ENCODE assay signal across 26 mouse cellular contexts in the genomic region with DNA sequence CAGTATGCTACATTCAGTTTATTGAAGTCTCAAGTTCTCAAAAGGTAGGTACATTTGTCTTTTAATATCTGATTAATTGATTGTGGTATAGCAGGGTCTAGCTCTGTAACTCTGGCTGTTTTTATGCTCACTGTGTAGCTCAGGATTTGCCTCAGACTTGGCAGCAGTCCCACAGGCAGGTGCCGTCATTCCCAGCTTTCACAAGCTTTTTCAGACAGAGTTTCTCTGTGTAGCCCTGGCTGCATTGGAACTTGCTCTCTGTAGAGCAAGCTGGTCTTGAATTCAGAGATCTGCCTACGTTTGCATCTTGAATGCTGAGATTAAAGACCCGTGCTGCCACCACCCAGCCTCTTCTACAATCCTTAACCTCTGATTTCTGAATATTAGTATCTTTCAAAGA. TPM values are rescaled to one million over a fixed set of nuclear protein-coding genes. Genes with fewer than 3 reads are reported as not detected.
A peak's percentile ranks its signal among the peaks of the same experiment; 100 is the strongest.
DNase-seq lines count a peak whose midpoint lies in the region; ATAC-seq and TF ChIP-seq lines count a peak whose summit lies in the region.
"Had no signal": no experiment of that assay in that cellular context is flagged by ENCODE, and none has a peak within 500 bp of the region (broad histone marks: within the 10 kb centered on the region; RNA-seq: fewer than 3 reads in every experiment).

No protein-coding gene starts in this region.

- H3K27me3 ChIP-seq in kidney, embryonic 14.5 days (ENCODE audit: control insufficient read depth, insufficient read depth, low read length): no peaks in the 10 kb centered on the region
- no peaks in the 10 kb centered on the region for H3K27me3 ChIP-seq in stomach, embryonic 15.5 days (replicated peaks)
- no peaks in the 10 kb centered on the region for H3K27me3 ChIP-seq in stomach, postnatal 0 days (ENCODE audit: control insufficient read depth, insufficient read depth, low read length)
- H3K27me3 ChIP-seq: hindbrain, embryonic 12.5 days; limb, embryonic 15.5 days; lung, embryonic 15.5 days had no signal

- no peak overlapping the region for H3K4me3 ChIP-seq in kidney, embryonic 14.5 days (ENCODE audit: low read length)
- H3K4me3 ChIP-seq in stomach, embryonic 15.5 days (replicated peaks): no peak overlapping the region
- no peak overlapping the region for H3K4me3 ChIP-seq in stomach, postnatal 0 days (ENCODE audit: low read depth, low read length)
- H3K4me3 ChIP-seq: forebrain, embryonic 10.5 days; heart, adult 2 months; hindbrain, embryonic 12.5 days; limb, embryonic 15.5 days; lung, embryonic 15.5 days had no signal

- ATAC-seq in kidney, embryonic 14.5 days (ENCODE audit: low FRiP score, low TSS enrichment): no peak
- peak; percentile 53; the same call in 1 of the 2 replicates for ATAC-seq in stomach, embryonic 15.5 days (ENCODE audit: insufficient read depth, low FRiP score, low read depth)
- no peak for ATAC-seq in stomach, postnatal 0 days (ENCODE audit: low FRiP score, low TSS enrichment)
- ATAC-seq: CD4-positive, CD25-positive, alpha-beta regulatory T cell, adult 4 months had no signal

- no peaks in the 10 kb centered on the region for H3K4me1 ChIP-seq in kidney, embryonic 14.5 days (ENCODE audit: control insufficient read depth, insufficient read depth, low read length)
- H3K4me1 ChIP-seq in stomach, embryonic 15.5 days: no peaks in the 10 kb centered on the region
- H3K4me1 ChIP-seq in stomach, postnatal 0 days (replicated peaks; ENCODE audit: control insufficient read depth, insufficient read depth): no peaks in the 10 kb centered on the region
- H3K4me1 ChIP-seq: forebrain, embryonic 10.5 days; hindbrain, embryonic 12.5 days; limb, embryonic 15.5 days; lung, embryonic 15.5 days had no signal

- peaks cover 2% of the 10 kb centered on the region; the same call in 1 of the 2 replicates for H3K36me3 ChIP-seq in kidney, embryonic 14.5 days (ENCODE audit: control insufficient read depth, insufficient read depth, low read length)
- peaks cover 3% of the 10 kb centered on the region for H3K36me3 ChIP-seq in stomach, embryonic 15.5 days
- H3K36me3 ChIP-seq in stomach, postnatal 0 days (ENCODE audit: control insufficient read depth, insufficient read depth, low read length): no peaks in the 10 kb centered on the region
- H3K36me3 ChIP-seq: lung, embryonic 15.5 days had no signal

- DNase-seq in adrenal gland, postnatal 10 days: peak; percentile 50
- DNase-seq in adrenal gland, adult 8-10 months: no peak
- peak; percentile 19 to 55 for DNase-seq in kidney, postnatal 25 days
- no peak for DNase-seq in stomach, postnatal 0 days (ENCODE audit: low spot score)
- no peak for DNase-seq in heart, adult 8-10 months (ENCODE audit: low spot score)
- no peak for DNase-seq in gastrocnemius, postnatal 25 days
- DNase-seq: cerebellum, adult 18-20 months; gastrocnemius, postnatal 36 days; heart, adult 2 months; midbrain, embryonic 14.5 days; thymus, adult 18-20 months; thymus, postnatal 36 days had no signal

- no peaks in the 10 kb centered on the region for H3K9me3 ChIP-seq in kidney, embryonic 14.5 days (ENCODE audit: control insufficient read depth, low read length)
- H3K9me3 ChIP-seq in stomach, embryonic 15.5 days: no peaks in the 10 kb centered on the region
- H3K9me3 ChIP-seq in stomach, postnatal 0 days (ENCODE audit: control insufficient read depth, low read length): no peaks in the 10 kb centered on the region
- H3K9me3 ChIP-seq: forebrain, embryonic 10.5 days; hindbrain, embryonic 12.5 days; limb, embryonic 15.5 days; lung, embryonic 15.5 days had no signal

- H3K27ac ChIP-seq in kidney, embryonic 14.5 days (ENCODE audit: low read depth, low read length): no peak overlapping the region
- 0 out of 2 replicates have a peak overlapping the region, but pooled peaks have one; percentile 28 for H3K27ac ChIP-seq in stomach, embryonic 15.5 days
- no peak overlapping the region for H3K27ac ChIP-seq in stomach, postnatal 0 days (replicated peaks)
- H3K27ac ChIP-seq: forebrain, embryonic 10.5 days; heart, adult 2 months; hindbrain, embryonic 12.5 days; kidney, postnatal 0 days; limb, embryonic 15.5 days; lung, embryonic 15.5 days had no signal

- no peak overlapping the region for H3K9ac ChIP-seq in kidney, embryonic 14.5 days (ENCODE audit: low read depth, low read length)
- H3K9ac ChIP-seq in stomach, embryonic 15.5 days: no peak overlapping the region
- H3K9ac ChIP-seq in stomach, postnatal 0 days (ENCODE audit: low read length): no peak overlapping the region
- H3K9ac ChIP-seq: hindbrain, embryonic 12.5 days; limb, embryonic 15.5 days; lung, embryonic 15.5 days had no signal

- WGBS in kidney, embryonic 14.5 days: 58% methylated on average over 3 of the region's 3 CpGs
- 53% methylated on average over 3 of the region's 3 CpGs for WGBS in stomach, embryonic 15.5 days
- WGBS in stomach, postnatal 0 days: 68% methylated on average over 3 of the region's 3 CpGs

- TF ChIP-seq EP300 in stomach, postnatal 0 days (optimal IDR thresholded peaks at IDR 0.05): no peak

- no peak overlapping the region for H3K4me2 ChIP-seq in kidney, embryonic 14.5 days (replicated peaks; ENCODE audit: low read depth, low read length)
- no peak overlapping the region for H3K4me2 ChIP-seq in stomach, embryonic 15.5 days
- H3K4me2 ChIP-seq in stomach, postnatal 0 days (replicated peaks; ENCODE audit: low read depth): no peak overlapping the region
- H3K4me2 ChIP-seq: hindbrain, embryonic 12.5 days; limb, embryonic 15.5 days; lung, embryonic 15.5 days had no signal

- TF ChIP-seq CTCF in stomach, postnatal 0 days (IDR thresholded peaks at IDR 0.05; ENCODE audit: low read depth): no peak

RNA-seq across cellular contexts. Expression of a gene that starts 16.9 kb away (rescaled TPM):
- total RNA-seq in adrenal gland, postnatal 10 days (2021): 10 to 100 TPM; 71.0 to 73.8 TPM
- 100 to 1,000 TPM; 156 to 205 (median 185) TPM for total RNA-seq in adrenal gland, adult 8-10 months (2022)
- polyA plus RNA-seq in kidney, embryonic 14.5 days (2014; fragmentation: Nextera tagmentation; extraction: Ambion mirVana): 17.1 and 29.7 TPM in 2 replicates
- 34.5 and 37.8 TPM in 2 replicates for polyA plus RNA-seq in stomach, embryonic 15.5 days (2015; fragmentation: Nextera tagmentation; extraction: Ambion mirVana)
- 22.9 and 26.0 TPM in 2 replicates for polyA plus RNA-seq in stomach, postnatal 0 days (2015; fragmentation: Nextera tagmentation; extraction: Ambion mirVana)
- 100 to 1,000 TPM in 1 of 4 experiments, 10 to 100 TPM in 3; 88.1 to 113 (median 97.9) TPM for total RNA-seq in heart, adult 8-10 months (2022)
- total RNA-seq in gastrocnemius, postnatal 25 days (2021): 10 to 100 TPM; 53.9 to 59.0 TPM

RNA-seq across cellular contexts. Expression of a gene that starts 17.0 kb away (rescaled TPM):
- total RNA-seq in adrenal gland, postnatal 10 days (2021): 10 to 100 TPM; 11.3 to 12.4 TPM
- total RNA-seq in adrenal gland, adult 8-10 months (2022): 10 to 100 TPM; 16.0 to 21.4 (median 19.9) TPM
- polyA plus RNA-seq in kidney, embryonic 14.5 days (2014; fragmentation: Nextera tagmentation; extraction: Ambion mirVana): 19.3 and 27.5 TPM in 2 replicates
- polyA plus RNA-seq in stomach, embryonic 15.5 days (2015; fragmentation: Nextera tagmentation; extraction: Ambion mirVana): 13.5 and 14.1 TPM in 2 replicates
- 10.6 and 12.0 TPM in 2 replicates for polyA plus RNA-seq in stomach, postnatal 0 days (2015; fragmentation: Nextera tagmentation; extraction: Ambion mirVana)
- total RNA-seq in heart, adult 8-10 months (2022): 1 to 10 TPM; 6.4 to 7.9 (median 7.6) TPM
- 1 to 10 TPM; 7.0 to 9.4 TPM for total RNA-seq in gastrocnemius, postnatal 25 days (2021)

RNA-seq across cellular contexts. Expression of a gene that starts 38.0 kb away (rescaled TPM):
- 10 to 100 TPM in 1 of 2 experiments, 1 to 10 TPM in 1; 7.6 to 12.1 TPM for total RNA-seq in adrenal gland, postnatal 10 days (2021)
- total RNA-seq in adrenal gland, adult 8-10 months (2022): 10 to 100 TPM; 15.5 to 26.6 (median 17.7) TPM
- polyA plus RNA-seq in kidney, embryonic 14.5 days (2014; fragmentation: Nextera tagmentation; extraction: Ambion mirVana): 12.7 and 18.9 TPM in 2 replicates
- polyA plus RNA-seq in stomach, embryonic 15.5 days (2015; fragmentation: Nextera tagmentation; extraction: Ambion mirVana): 14.1 and 15.8 TPM in 2 replicates
- polyA plus RNA-seq in stomach, postnatal 0 days (2015; fragmentation: Nextera tagmentation; extraction: Ambion mirVana): 7.7 and 8.7 TPM in 2 replicates
- 1 to 10 TPM; 1.9 to 3.3 (median 2.6) TPM for total RNA-seq in heart, adult 8-10 months (2022)
- 1 to 10 TPM; 3.7 to 3.9 TPM for total RNA-seq in gastrocnemius, postnatal 25 days (2021)

RNA-seq across cellular contexts. Expression of a gene that starts 42.5 kb away (rescaled TPM):
- 10 to 100 TPM; 21.9 to 27.0 TPM for total RNA-seq in adrenal gland, postnatal 10 days (2021)
- 10 to 100 TPM; 36.8 to 57.3 (median 48.1) TPM for total RNA-seq in adrenal gland, adult 8-10 months (2022)
- polyA plus RNA-seq in kidney, embryonic 14.5 days (2014; fragmentation: Nextera tagmentation; extraction: Ambion mirVana): 1.2 and 1.3 TPM in 2 replicates
- 15.8 and 16.8 TPM in 2 replicates for polyA plus RNA-seq in stomach, embryonic 15.5 days (2015; fragmentation: Nextera tagmentation; extraction: Ambion mirVana)
- 22.5 and 22.7 TPM in 2 replicates for polyA plus RNA-seq in stomach, postnatal 0 days (2015; fragmentation: Nextera tagmentation; extraction: Ambion mirVana)
- total RNA-seq in heart, adult 8-10 months (2022): 1 to 10 TPM; 4.3 to 7.0 (median 5.1) TPM
- total RNA-seq in gastrocnemius, postnatal 25 days (2021): 1 to 10 TPM; 1.9 to 2.5 TPM

RNA-seq across cellular contexts. Expression of a gene that starts 43.5 kb away (rescaled TPM):
- total RNA-seq in adrenal gland, postnatal 10 days (2021): under 1 TPM in 1 of 2 experiments, not detected in 1; 0.21 TPM
- total RNA-seq in adrenal gland, adult 8-10 months (2022): not detected
- polyA plus RNA-seq in kidney, embryonic 14.5 days (2014; fragmentation: Nextera tagmentation; extraction: Ambion mirVana): not detected in 2 replicates
- polyA plus RNA-seq in stomach, embryonic 15.5 days (2015; fragmentation: Nextera tagmentation; extraction: Ambion mirVana): not detected in 2 replicates
- not detected in 2 replicates for polyA plus RNA-seq in stomach, postnatal 0 days (2015; fragmentation: Nextera tagmentation; extraction: Ambion mirVana)
- not detected for total RNA-seq in heart, adult 8-10 months (2022)
- not detected for total RNA-seq in gastrocnemius, postnatal 25 days (2021)
- total RNA-seq: left cerebral cortex, adult 18-20 months; left cerebral cortex, postnatal 36 days; megakaryocyte-erythroid progenitor cell, adult 5-6 weeks had no signal
- polyA plus RNA-seq: forebrain, embryonic 10.5 days; heart, adult 2 months; heart, embryonic 14.5 days; hindbrain, embryonic 12.5 days; kidney, postnatal 0 days; limb, embryonic 15.5 days; lung, embryonic 15.5 days; midbrain, embryonic 14.5 days; neural tube, embryonic 11.5 days; small intestine, adult 2 months had no signal

Comparison
In these comparisons a context has a peak if more than half of its experiments do, and no peak if none do; other contexts are left out.
1. DNase-seq: peak in adrenal gland, postnatal 10 days (single experiment) and kidney, postnatal 25 days (2 of 2); none in adrenal gland, adult 8-10 months (single experiment), stomach, postnatal 0 days (single experiment), heart, adult 8-10 months (single experiment) and gastrocnemius, postnatal 25 days (single experiment).